Mouse (Mus musculus) embryo, embryonic 11.5 days (tissue): ENCODE measurements around the gene Rinl.

ENCODE experiments used
- DNase-seq: peaks from one replicate; pipeline ENCODE4 v3.0.0-alpha.2; 2012; ENCODE audit warnings: low read depth, low spot score

Gene Rinl

GRCm38 (mm10) chr7:28809401-28810089, 20.8 kb downstream of the Rinl start:
- DNase-seq = peak; percentile 46

- peak; percentile 98 for DNase-seq
These were observed 21.6 kb downstream of the Rinl start for GRCm38 (mm10) chr7:28810107-28811066.

GRCm38 (mm10) chr7:28811228-28811627, 22.5 kb downstream of the Rinl start:
- peak; percentile 92 for DNase-seq

DNA sequence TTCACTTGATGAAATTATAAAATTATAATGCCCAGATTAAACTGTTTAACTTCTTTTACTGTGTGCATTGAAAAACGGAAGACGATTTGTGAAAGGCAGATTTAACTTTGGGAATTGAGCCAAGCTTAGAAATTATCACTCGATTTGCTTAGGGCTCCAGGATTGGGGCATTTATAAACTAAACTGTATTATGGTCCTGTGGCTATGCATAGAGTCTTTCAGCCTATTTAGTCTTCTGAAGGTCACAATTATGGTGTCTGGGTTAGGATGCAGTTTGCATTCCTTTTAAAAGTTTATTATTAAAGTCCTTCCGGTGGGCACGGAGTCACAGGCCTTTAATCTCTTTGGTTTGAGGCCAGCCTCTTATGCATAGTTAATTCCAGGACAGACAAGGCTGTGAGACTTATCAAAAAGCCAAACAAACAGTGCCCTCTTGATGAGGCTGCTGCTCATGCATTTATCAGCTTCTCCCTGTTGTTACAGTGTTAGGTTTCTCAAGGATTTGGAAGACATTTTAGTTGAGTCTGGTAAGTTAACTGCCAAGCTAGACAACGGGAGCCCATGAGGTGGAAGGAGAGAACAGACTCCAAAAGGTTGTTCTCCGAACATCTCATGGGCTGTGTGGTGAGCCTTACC, 23.0 kb downstream of the Rinl start:
- DNase-seq = no peak

GRCm38 (mm10) chr7:28812436-28812835, 23.7 kb downstream of the Rinl start:
- DNase-seq = no peak

DNA sequence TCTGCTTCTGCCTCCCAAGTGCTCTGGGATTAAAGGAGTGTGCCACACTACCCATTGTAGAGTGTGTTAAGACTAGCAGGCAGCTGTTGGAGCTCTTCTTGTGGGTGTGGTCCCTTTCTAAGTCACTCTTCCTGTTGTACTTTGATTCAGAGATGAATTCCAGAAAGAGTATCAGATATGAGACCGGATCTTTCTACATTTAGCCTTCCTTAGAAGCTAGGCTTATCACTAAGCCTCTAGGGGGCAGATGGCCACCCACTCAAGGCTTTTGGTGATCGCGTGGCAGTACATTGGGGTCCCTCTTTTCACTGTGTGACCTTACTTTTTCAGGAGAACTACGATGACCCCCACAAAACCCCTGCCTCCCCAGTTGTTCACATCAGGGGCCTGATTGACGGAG, 24.2 kb downstream of the Rinl start:
- DNase-seq = no peak

GRCm38 (mm10) chr7:28814306-28815034, 25.7 kb downstream of the Rinl start:
- no peak for DNase-seq

DNA sequence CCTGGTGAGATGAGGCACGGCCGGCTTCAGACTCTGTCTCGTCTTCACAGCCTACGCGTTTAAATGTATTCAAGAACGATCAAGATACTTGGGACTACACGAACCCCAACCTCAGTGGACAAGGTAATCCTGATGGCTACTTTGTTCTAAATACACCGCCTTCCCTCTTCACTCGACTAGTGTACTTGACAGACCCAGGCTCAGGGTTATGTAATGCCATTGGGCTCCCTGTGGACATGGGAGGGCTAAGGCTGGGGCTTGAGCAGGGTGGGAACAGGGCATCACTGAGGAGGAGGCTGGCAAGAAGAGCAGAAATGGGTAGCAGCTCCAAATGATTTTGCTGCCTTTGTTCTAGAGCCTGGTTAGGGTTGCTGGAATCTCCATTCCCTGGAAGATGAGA, 26.5 kb downstream of the Rinl start:
- no peak for DNase-seq

GRCm38 (mm10) chr7:28816201-28816600, 27.4 kb downstream of the Rinl start:
- DNase-seq = no peak

GRCm38 (mm10) chr7:28816920-28817319, 28.2 kb downstream of the Rinl start:
- no peak for DNase-seq

- no peak for DNase-seq
These were observed 28.8 kb downstream of the Rinl start for GRCm38 (mm10) chr7:28817524-28817923.

DNA sequence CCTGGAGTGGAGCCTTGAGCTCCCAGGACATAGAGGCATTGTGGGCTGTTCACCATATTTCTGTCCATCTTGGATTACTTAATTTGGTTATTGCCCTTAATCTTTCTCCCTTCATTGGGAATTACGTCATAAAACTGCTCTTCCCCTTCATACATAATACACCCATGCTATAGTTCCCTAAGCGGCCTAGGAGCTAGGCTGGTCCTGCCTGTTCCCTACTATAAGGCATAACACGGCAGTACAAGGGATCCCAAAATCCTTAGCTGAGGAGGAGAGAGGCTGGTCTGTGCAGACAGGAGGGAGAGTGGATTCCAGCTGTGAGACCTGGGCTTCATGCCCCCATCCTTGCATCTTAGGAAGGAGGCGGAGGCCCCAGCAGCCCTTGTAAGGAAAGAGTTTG, 29.2 kb downstream of the Rinl start:
- DNase-seq = no peak

DNA sequence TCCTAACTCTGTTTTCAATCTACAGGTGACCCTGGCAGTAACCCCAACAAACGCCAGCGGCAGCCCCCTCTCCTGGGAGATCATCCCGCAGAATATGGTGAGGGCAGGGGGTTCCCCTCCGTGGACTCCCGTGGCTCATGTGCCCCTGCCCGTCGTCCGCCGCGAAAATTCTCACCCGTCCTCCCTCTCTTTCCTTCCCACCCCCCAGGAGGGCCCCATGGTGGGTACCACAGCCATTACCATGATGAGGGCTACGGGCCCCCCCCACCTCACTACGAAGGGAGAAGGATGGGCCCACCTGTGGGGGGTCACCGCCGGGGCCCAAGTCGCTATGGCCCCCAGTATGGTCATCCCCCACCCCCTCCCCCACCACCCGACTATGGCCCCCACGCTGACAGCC, 29.7 kb downstream of the Rinl start:
- no peak for DNase-seq

DNA sequence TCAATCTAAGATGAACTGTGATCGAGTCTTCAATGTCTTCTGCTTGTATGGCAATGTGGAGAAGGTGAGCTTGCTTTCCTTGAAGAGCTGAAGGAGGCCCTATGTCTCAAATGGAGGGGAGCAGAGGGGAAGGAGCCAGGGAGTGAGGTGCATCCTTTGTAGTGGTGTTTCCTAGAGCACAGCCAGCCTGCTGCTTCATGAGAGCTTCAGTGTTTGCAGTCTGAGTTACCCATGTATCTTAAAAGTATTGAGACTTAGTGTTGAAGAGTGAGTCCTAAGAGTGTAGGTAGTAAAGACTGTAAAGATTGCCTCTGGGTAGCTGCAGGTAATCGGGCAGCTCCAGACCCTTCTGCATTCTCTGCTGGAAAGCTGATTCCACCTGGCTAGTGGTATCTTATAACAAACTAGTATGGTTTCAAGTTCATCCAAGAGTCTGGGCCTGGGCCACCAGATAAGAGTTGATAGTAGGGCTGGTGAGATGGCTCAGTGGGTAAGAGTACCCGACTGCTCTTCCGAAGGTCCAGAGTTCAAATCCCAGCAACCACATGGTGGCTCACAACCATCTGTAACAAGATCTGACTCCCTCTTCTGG, 30.2 kb downstream of the Rinl start:
- DNase-seq = no peak

- DNase-seq = no peak
These were observed 30.8 kb downstream of the Rinl start for GRCm38 (mm10) chr7:28819571-28819970.

DNA sequence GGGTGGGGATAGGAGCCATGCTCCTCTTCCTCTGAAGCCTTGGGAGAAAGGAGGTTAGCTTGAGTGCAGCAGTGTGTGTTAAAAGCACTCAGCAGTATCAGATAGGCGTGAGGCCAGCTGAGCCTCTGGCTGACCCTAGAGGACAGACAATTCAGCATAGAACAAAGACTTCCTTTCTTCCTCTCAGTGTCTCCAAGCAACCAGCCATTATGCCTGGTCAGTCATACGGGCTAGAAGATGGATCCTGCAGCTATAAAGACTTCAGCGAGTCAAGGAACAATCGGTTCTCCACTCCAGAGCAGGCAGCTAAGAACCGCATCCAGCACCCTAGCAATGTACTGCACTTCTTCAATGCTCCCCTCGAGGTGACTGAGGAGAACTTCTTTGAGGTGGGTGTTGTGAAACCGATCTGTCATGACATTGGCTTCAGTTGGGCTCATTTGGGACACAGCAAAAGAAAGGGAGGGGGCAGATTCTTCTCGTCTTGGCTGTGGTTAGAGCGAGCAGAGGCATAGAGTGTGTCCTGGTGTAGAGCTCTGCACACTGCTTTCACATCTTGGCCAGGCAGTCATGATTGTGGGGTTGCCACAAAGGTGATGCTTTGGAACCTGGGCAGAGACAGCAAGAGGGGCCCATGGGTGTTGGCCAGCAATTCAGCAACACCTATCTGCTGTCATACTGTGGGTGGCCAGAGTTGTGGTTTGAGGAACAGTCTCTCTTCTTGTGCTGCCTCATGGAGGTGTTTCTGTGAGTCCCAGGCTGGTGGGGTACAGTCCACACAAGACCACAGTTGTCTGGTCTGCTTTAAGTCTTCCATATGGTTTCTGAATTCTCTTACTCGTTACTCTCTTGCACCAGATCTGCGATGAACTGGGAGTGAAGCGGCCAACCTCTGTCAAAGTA, 31.8 kb downstream of the Rinl start:
- no peak for DNase-seq

DNA sequence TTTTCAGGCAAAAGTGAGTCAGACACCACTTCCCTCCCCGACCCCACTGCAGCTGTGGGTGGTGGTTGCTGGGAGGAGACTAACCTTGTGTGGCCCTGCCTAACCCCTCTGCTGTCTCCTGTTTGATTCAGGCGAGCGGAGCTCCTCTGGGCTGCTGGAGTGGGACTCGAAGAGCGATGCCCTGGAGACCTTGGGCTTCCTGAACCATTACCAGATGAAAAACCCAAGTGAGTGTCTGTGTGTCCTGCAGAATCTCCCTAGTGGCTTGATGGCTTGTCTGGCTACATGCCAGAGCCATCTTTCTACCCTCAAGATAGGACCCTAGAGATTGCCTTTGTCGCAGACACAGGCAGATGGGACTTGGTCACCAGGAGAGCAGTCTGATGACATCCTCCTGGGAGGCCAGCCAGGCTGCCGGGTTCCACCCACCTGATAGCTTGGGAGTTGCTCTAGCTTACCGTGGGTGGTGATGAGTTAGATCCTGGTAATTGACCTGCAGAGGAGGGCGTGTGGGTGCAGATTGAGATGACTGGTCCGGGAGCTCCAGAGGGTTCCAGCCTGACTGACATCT, 32.6 kb downstream of the Rinl start:
- no peak for DNase-seq

- DNase-seq = no peak
These were observed 33.8 kb downstream of the Rinl start for GRCm38 (mm10) chr7:28822556-28822955.

- no peak for DNase-seq
These were observed 34.5 kb downstream of the Rinl start for GRCm38 (mm10) chr7:28822993-28823903.
